Mouse (Mus musculus): ENCODE data around the gene Gnb5. TPM values are rescaled to one million over a fixed set of nuclear protein-coding genes. Genes with fewer than 3 reads are reported as not detected.

Gnb5 gene
- polyA plus RNA-seq, 1 experiment from 2014 or later = 1.8 TPM

DNA sequence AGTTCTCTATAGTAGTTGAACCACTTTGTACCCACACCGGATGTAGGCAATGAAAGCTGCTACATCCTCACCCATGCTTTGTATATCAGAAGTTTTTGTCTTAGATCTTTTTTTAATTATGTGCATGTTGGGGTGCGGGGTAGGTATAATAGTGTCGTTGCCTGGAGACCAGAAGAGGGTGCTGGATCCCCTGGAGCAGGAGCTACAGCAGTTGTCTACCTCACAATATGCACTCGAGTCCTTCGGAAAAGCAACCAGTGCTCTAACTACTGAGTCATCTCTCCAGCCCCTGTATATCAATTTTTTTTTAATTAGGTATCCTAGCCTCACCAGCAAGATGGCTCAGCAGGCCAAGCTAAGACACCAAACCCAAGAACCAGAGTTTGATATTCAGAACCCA, 927 bp downstream of the Gnb5 start:
- WGBS (ENCODE audit: insufficient replicate concordance) = 66% methylated on average over 5 of the region's 5 CpGs

DNA sequence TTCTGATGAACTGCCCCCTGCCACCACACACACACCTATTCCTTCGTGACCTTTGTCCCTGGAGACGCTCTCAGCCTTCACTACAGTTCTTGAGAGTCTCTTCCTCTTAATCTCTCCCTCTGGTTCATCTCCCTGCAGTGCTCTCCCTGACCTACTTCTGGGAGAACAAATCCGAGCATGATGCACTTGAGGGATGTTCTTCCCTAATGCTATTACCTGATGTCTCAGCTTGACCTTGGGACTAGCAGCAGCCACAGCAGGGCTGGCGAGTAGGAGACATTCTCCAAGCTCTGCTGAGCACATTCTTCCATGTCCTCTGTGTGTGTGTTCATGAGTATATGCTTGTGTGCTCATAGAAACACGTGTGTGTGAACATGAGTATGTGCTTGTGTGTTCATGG, 2.5 kb downstream of the Gnb5 start:
- H3K27me3 ChIP-seq = 0 out of 2 replicates have a peak, but pooled peaks cover 5% of the 10 kb centered on the region
- H3K4me1 ChIP-seq (replicated peaks) = peaks cover 9% of the 10 kb centered on the region; the same call in 1 of the 2 replicates
- no peak overlapping the region for H3K4me2 ChIP-seq
- no peak overlapping the region for H3K4me3 ChIP-seq (replicated peaks)
- no peak overlapping the region for H3K27ac ChIP-seq
- no peak overlapping the region for H3K9ac ChIP-seq
- WGBS (ENCODE audit: insufficient replicate concordance) = 35% methylated on average over 5 of the region's 5 CpGs
- DNase-seq = no peak
- no peak for ATAC-seq (ENCODE audit: low read depth)
- H3K36me3 ChIP-seq = no peaks in the 10 kb centered on the region
- H3K9me3 ChIP-seq (replicated peaks) = no peaks in the 10 kb centered on the region

More for the DNA sequence above, 927 bp downstream of the Gnb5 start:
- Histone ChIP-seq H3K27me3 (no peaks in the 10 kb centered on the region), H3K36me3 (no peaks in the 10 kb centered on the region), H3K27ac (no peak overlapping the region), H3K9ac (no peak overlapping the region), H3K9me3 (replicated peaks) (no peaks in the 10 kb centered on the region), H3K4me3 (replicated peaks) (no peak overlapping the region), H3K4me1 (replicated peaks) (peaks cover 6% of the 10 kb centered on the region; the same call in 1 of the 2 replicates), H3K4me2 (no peak overlapping the region)
- DNase-seq = no peak
- ATAC-seq (ENCODE audit: low read depth) = no peak

DNA sequence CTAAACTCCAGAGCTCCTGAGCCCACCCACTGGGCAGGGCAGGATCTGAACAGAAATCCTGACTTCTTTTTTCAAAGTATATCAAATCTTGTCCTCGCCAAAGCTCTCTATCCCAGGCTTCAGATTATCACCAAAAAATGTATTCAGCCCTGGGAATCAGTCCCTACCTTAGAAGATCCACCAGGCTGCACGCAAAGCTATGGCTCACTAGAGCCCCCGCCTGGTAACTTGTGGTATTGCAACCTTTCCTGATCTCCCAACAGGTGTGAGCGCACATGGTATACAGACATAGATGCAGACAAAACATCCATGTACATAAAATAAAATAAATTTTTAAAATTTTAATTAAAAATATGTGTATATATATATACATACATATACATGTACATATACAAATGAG, 5.9 kb downstream of the Gnb5 start:
- ATAC-seq (ENCODE audit: low read depth) (no peak), DNase-seq (peak; percentile 48)
- no peak overlapping the region for H3K4me2 ChIP-seq
- peaks cover 22% of the 10 kb centered on the region for H3K27me3 ChIP-seq
- H3K9ac ChIP-seq = no peak overlapping the region
- H3K9me3 ChIP-seq (replicated peaks) = no peaks in the 10 kb centered on the region
- no peak overlapping the region for H3K27ac ChIP-seq
- H3K4me1 ChIP-seq (replicated peaks) = peaks cover 17% of the 10 kb centered on the region
- no peaks in the 10 kb centered on the region for H3K36me3 ChIP-seq
- WGBS (ENCODE audit: insufficient replicate concordance) = 12% methylated on average over 4 of the region's 4 CpGs
- H3K4me3 ChIP-seq (replicated peaks) = no peak overlapping the region

DNA sequence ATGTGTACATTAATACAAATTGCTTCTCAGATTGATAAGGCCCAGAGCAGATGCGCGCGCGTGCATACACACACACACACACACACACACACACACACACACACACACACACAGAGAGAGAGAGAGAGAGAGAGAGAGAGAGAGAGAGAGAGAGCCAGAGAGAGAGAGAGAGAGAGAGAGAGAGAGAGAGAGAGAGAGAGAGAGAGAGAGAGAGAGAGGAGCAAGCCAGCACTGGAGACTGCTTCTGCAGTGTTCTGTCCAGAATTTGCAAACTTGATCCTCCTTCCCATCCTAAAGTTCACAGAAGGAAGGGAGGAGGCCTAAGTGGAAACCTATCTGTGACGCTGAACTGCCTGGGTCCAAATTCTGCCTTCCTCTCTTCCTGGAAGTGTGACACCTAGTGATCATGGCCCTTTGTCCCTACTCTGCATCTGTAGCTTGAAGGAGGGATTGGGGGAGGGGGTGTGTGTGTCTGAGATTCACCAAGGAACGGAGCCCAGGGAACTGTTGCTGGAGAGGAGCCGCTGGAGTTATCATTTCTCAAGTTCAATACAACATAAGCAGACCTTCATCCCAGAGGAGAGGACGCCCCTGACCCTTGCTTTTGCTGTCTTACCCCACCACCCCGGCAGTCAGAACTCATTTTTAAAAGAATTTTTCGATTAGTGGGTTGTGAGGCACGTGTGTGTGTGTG, 7.2 kb downstream of the Gnb5 start:
- Histone ChIP-seq H3K27ac (no peak overlapping the region), H3K4me2 (peak overlapping the region; percentile 90), H3K36me3 (no peaks in the 10 kb centered on the region), H3K9ac (no peak overlapping the region), H3K4me3 (replicated peaks) (peak overlapping the region; percentile 67), H3K27me3 (peaks cover 22% of the 10 kb centered on the region), H3K9me3 (replicated peaks) (no peaks in the 10 kb centered on the region), H3K4me1 (replicated peaks) (peaks cover 17% of the 10 kb centered on the region)
- ATAC-seq (ENCODE audit: low read depth) = no peak
- no peak for DNase-seq
- 33% methylated on average over 11 of the region's 11 CpGs for WGBS (ENCODE audit: insufficient replicate concordance)

DNA sequence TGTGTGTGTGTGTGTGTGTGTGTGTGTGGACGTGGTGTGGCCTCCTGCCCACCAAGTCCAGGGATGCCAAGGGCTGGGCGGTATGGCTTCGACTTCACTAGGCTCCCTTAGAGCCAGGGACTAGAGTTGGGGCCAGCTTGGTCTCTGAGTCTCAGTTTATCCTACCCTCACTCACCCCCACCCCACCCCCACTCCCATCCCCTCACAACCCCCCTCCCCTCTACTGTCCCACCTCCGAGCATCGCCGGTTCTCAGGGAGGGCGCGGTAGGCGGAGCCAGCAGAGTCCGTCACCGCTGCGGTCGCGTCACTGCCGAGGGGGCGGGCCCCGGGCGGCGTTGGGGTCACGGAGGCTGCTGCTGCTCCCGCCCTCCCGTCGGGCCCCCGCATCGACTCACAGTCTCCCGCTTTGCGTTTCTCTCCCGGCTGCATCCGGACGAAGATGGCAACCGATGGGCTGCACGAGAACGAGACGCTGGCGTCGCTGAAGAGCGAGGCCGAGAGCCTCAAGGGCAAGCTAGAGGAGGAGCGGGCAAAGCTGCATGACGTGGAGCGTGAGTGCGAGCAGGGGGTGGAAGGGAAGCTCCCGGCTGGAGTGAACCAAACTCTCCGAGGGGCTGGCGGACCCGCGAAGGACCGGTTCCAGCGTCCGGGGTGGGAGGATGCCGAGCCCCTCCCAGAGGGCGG, 7.9 kb downstream of the Gnb5 start:
- no peak overlapping the region for H3K27ac ChIP-seq
- H3K9ac ChIP-seq = peak overlapping the region; percentile 60
- H3K4me3 ChIP-seq (replicated peaks) = peak overlapping the region; percentile 67
- H3K9me3 ChIP-seq (replicated peaks) = no peaks in the 10 kb centered on the region
- DNase-seq (peak; percentile 58), ATAC-seq (ENCODE audit: low read depth) (peak; percentile 74)
- H3K4me1 ChIP-seq (replicated peaks) = peaks cover 17% of the 10 kb centered on the region
- H3K27me3 ChIP-seq = peaks cover 22% of the 10 kb centered on the region
- WGBS (ENCODE audit: insufficient replicate concordance) = 1% methylated on average over 52 of the region's 52 CpGs
- H3K36me3 ChIP-seq = no peaks in the 10 kb centered on the region
- H3K4me2 ChIP-seq = peak overlapping the region; percentile 90

DNA sequence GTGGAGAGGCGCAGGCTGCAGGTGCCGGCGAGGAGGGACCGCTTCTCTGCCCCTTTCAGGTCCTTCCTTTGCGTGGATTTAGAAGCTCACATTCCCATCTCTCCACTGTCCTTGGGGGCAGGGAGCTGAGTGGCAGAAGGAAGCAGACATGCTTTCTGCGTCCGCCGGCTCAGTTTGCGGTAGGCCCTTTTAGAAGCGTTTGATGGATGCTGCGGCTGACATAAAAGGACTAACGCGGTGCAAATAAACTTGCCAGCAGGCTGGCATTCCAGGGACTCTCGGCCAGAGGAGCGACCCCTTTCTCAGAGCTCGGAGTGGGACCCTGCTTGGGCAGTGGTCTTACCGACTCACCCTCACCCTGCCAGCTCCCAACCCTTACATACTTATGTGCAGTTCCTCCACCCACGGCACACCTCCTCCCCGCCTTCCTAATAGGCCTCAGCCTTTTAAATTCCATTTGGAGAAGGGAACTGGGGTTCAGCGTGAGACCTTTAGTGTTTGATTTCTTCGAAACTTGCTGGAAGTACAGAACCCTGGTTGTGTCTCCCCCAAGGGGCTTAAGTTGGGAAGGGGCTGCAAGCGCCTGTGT, 8.5 kb downstream of the Gnb5 start:
- H3K4me1 ChIP-seq (replicated peaks) = peaks cover 17% of the 10 kb centered on the region
- H3K27me3 ChIP-seq = peaks cover 22% of the 10 kb centered on the region
- H3K9ac ChIP-seq = peak overlapping the region; percentile 60
- H3K36me3 ChIP-seq = no peaks in the 10 kb centered on the region
- no peak for DNase-seq
- H3K9me3 ChIP-seq (replicated peaks) = no peaks in the 10 kb centered on the region
- WGBS (ENCODE audit: insufficient replicate concordance) = 12% methylated on average over 22 of the region's 22 CpGs
- H3K27ac ChIP-seq = no peak overlapping the region
- peak overlapping the region; percentile 67 for H3K4me3 ChIP-seq (replicated peaks)
- H3K4me2 ChIP-seq = peak overlapping the region; percentile 90
- ATAC-seq (ENCODE audit: low read depth) = no peak

DNA sequence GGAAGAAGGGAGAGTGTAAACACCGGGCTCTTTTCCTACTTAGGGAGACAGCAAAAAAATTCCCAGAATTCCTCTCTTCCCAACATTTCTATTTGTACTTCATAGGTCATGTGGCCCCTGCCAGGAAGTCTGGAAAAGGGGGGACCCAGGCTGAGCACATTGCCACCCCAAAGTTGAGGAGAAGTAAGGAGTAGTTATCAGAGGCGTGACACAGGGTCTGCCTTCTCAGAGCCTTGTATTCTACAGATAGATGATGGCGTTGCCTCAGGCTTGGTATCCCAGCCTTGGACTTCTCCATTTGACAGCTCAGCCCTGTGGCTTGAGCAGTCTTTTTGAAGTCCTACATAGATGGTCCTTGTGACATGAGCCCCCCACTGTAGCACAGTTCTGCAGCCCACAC, 9.2 kb downstream of the Gnb5 start:
- ATAC-seq (ENCODE audit: low read depth) (no peak), DNase-seq (no peak)
- Histone ChIP-seq H3K4me3 (replicated peaks) (no peak overlapping the region; the same call in 1 of the 2 replicates), H3K36me3 (no peaks in the 10 kb centered on the region), H3K9ac (no peak overlapping the region), H3K4me1 (replicated peaks) (peaks cover 17% of the 10 kb centered on the region), H3K4me2 (0 out of 2 replicates have a peak overlapping the region, but pooled peaks have one; percentile 90), H3K27ac (no peak overlapping the region), H3K27me3 (peaks cover 22% of the 10 kb centered on the region), H3K9me3 (replicated peaks) (no peaks in the 10 kb centered on the region)
- WGBS (ENCODE audit: insufficient replicate concordance) = 52% methylated on average over 3 of the region's 3 CpGs

DNA sequence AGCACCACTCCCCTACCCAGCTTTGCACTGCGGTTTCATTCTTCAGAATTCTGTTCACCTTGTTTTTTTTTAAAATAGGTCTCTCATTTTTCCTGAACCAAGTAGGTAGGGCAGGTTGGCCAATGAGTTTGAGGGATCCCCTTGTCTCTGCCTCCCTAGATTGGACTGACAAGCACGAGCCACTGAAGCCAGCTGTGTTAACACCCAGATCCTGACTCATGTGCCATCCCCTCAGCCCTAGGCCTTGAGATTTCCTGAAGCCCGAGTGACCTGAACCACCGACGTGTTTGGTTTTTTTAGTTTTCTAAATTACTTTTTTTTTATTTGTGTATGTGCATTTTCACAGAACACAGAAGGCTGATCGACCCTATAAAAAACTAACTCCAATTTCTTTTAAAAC, 10.7 kb downstream of the Gnb5 start:
- Histone ChIP-seq H3K9me3 (replicated peaks) (no peaks in the 10 kb centered on the region), H3K4me2 (no peak overlapping the region), H3K9ac (no peak overlapping the region), H3K4me1 (replicated peaks) (peaks cover 17% of the 10 kb centered on the region), H3K4me3 (replicated peaks) (no peak overlapping the region), H3K27ac (no peak overlapping the region), H3K36me3 (no peaks in the 10 kb centered on the region), H3K27me3 (peaks cover 22% of the 10 kb centered on the region)
- no peak for DNase-seq
- ATAC-seq (ENCODE audit: low read depth) = no peak
- WGBS (ENCODE audit: insufficient replicate concordance) = 69% methylated on average over 6 of the region's 6 CpGs

DNA sequence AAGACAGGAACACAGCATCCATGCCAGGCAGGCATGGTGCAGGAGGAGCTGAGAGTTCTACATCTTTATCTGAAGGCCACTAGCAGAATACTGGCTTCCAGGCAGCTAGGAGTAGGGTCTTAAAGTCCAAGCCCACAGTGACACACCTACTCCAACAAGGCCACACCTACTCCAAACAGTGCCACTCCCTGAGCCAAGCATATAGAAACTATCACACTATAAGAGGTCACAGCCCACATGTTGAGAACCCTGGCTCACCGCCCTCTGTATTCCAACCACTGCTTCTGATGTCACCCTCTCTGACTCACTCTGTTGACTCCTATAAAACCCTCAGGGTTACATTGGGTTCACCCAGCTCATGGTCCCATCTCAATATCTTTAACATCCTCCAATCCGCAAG, 12.1 kb downstream of the Gnb5 start:
- Histone ChIP-seq H3K9me3 (replicated peaks) (no peaks in the 10 kb centered on the region), H3K4me1 (replicated peaks) (peaks cover 17% of the 10 kb centered on the region), H3K27ac (no peak overlapping the region), H3K9ac (no peak overlapping the region), H3K4me3 (replicated peaks) (no peak overlapping the region), H3K36me3 (no peaks in the 10 kb centered on the region), H3K27me3 (peaks cover 17% of the 10 kb centered on the region), H3K4me2 (no peak overlapping the region)
- DNase-seq = no peak
- ATAC-seq (ENCODE audit: low read depth) = no peak
- WGBS (ENCODE audit: insufficient replicate concordance) = 82% methylated on average over 2 of the region's 2 CpGs

DNA sequence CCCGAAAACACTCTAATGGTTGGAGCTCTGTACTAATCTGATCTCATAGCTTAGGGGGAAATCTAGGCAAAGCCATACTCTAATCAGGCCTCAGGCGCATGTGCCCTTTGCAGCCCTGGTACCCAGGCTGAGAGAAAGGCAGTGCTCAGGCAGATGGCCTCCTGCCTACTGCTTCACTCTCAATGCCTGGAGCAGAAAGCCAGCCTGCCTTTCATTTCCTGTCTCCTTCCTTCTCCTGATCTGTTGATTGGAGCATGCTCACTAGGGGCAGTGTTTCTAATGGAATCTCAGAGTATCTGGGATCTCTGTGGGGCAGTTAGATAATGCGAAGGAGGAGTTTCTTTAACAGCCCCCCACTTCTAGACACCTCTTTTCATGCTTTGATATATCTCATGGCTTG, 13.3 kb downstream of the Gnb5 start:
- ATAC-seq (ENCODE audit: low read depth) (no peak), DNase-seq (no peak)
- Histone ChIP-seq H3K27me3 (peaks cover 15% of the 10 kb centered on the region), H3K4me1 (replicated peaks) (peaks cover 7% of the 10 kb centered on the region), H3K9me3 (replicated peaks) (no peaks in the 10 kb centered on the region), H3K27ac (no peak overlapping the region), H3K4me2 (no peak overlapping the region), H3K36me3 (no peaks in the 10 kb centered on the region), H3K9ac (no peak overlapping the region), H3K4me3 (replicated peaks) (no peak overlapping the region)
- WGBS (ENCODE audit: insufficient replicate concordance) = 64% methylated on average over 3 of the region's 3 CpGs

DNA sequence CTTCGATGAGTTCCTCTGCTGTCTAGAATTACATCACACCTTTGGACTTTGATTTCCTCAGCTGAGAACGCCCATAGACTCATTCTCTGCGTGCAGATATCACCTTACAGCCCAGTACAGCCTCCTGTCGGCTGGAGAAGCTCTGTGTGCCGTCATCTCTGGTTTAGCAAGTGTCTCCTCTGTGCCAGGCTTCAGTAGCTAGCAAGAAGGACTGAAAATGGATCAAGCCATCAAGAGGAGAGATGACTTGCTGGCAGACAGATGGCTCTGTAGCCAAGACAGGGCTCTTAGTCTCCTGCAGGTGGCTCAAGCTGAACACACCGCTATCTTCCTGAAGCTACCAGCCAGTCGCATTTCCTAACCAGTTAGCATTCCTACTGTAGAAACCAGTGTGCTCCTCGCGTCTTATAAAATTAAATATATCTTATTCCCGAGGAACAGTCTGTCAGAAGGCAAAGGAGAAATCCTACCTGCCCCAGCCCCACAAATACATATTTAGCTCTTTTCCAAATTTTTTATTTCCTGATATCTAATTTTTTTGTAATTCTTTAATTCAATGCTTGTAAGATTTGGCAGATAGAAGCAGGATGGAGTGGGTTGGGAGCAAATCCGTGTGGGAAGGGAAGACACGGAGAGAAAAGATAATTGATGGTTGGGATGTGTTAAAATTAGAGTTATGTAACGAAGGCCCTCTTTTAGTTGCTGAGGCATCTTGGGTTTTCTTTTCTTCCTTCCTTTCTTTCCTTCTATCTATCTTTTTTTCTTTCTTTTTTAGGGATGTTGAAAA, 16.2 kb downstream of the Gnb5 start:
- no peak overlapping the region for H3K4me2 ChIP-seq
- WGBS (ENCODE audit: insufficient replicate concordance) = 55% methylated on average over 13 of the region's 13 CpGs

More for the DNA sequence above, 16.2 kb downstream of the Gnb5 start:
- no peaks in the 10 kb centered on the region for H3K4me1 ChIP-seq (replicated peaks)
- H3K9me3 ChIP-seq (replicated peaks) = no peaks in the 10 kb centered on the region
- no peak for DNase-seq
- H3K9ac ChIP-seq = no peak overlapping the region
- no peak overlapping the region for H3K27ac ChIP-seq
- no peaks in the 10 kb centered on the region for H3K36me3 ChIP-seq
- no peaks in the 10 kb centered on the region for H3K27me3 ChIP-seq
- no peak overlapping the region for H3K4me3 ChIP-seq (replicated peaks)
- ATAC-seq (ENCODE audit: low read depth) = no peak
